Mouse (Mus musculus): ENCODE measurements at regions not wholly inside any gene's neighbourhood (a gene's known extent, or its start where the extent isn't known, plus 50 kb on each side); places are given as distances from the start of the nearest gene placed in this dataset.

GRCm38 (mm10) chr10:51792030-51792429 is 114.5 kb downstream of the Rfx6 start:
- no peaks in the 10 kb centered on the region for H3K4me1 ChIP-seq (replicated peaks; ENCODE audit: control insufficient read depth, insufficient read depth, low read length)
- no peaks in the 10 kb centered on the region for H3K27me3 ChIP-seq (ENCODE audit: control insufficient read depth, insufficient read depth, low read length)
- H3K4me2 ChIP-seq (ENCODE audit: low read depth, low read length, severe bottlenecking), result no peak overlapping the region
- no peak overlapping the region for H3K9ac ChIP-seq (ENCODE audit: low read length)
- ATAC-seq (replicated peaks; ENCODE audit: low FRiP score) (no peak), DNase-seq (ENCODE audit: low spot score) (no peak)
- no peak overlapping the region for H3K27ac ChIP-seq (ENCODE audit: low read depth, low read length)
- no peak overlapping the region for H3K4me3 ChIP-seq (ENCODE audit: low read depth, low read length)
- H3K36me3 ChIP-seq (ENCODE audit: control insufficient read depth, insufficient read depth, low read length), result no peaks in the 10 kb centered on the region
- H3K9me3 ChIP-seq (ENCODE audit: control insufficient read depth, low read length), result no peaks in the 10 kb centered on the region
- WGBS, result 0% methylated on average over 1 of the region's 1 CpGs

GRCm38 (mm10) chr10:51793876-51794275 is 116.3 kb downstream of the Rfx6 start:
- Histone ChIP-seq H3K27ac (ENCODE audit: low read depth, low read length) (no peak overlapping the region), H3K27me3 (ENCODE audit: control insufficient read depth, insufficient read depth, low read length) (no peaks in the 10 kb centered on the region), H3K4me2 (ENCODE audit: low read depth, low read length, severe bottlenecking) (no peak overlapping the region), H3K9ac (ENCODE audit: low read length) (no peak overlapping the region), H3K36me3 (ENCODE audit: control insufficient read depth, insufficient read depth, low read length) (no peaks in the 10 kb centered on the region), H3K9me3 (ENCODE audit: control insufficient read depth, low read length) (no peaks in the 10 kb centered on the region), H3K4me1 (replicated peaks; ENCODE audit: control insufficient read depth, insufficient read depth, low read length) (no peaks in the 10 kb centered on the region), H3K4me3 (ENCODE audit: low read depth, low read length) (no peak overlapping the region)
- DNase-seq (ENCODE audit: low spot score) (peak; percentile 45), ATAC-seq (replicated peaks; ENCODE audit: low FRiP score) (no peak)
- WGBS, result 93% methylated on average over 7 of the region's 7 CpGs

DNA sequence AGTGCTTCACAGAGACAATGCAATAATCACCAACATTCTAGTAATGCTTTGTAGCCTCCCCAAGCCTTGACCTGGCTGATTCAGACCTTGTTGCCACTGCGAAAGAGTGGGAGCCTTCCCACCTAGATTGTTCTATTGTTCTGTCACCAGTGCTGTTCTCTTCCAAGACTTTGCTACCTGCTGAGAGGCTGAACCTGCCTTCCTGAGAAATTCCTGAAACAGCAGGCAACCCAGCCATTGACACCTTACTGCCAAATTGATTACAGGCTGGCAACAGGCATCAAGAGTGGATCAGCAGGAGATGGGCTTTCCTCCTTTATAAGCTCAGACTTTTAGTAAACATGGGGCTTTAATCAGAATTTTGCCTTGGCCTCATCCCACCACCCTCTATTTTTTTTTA is 139.1 kb downstream of the Rfx6 start:
- 29% methylated on average over 1 of the region's 1 CpGs for WGBS

DNA sequence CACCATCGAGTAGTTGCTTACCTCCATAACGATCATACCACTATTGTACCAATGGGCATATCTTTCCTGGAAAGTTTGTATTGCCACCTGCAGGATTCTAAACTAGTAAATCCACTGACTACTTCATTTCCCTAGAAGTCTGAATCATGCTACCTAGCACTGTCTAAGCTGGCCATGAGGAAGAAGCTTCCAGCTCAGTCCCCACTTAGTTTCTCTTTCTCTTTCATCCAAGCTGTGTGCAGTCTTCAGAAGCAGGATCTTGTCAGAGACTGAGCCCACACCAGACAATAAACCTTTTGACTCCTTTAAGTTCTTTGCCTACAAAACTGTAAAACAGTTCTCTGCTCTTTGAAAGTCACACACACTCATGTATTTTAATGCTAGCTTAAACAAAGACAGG is 146.3 kb downstream of the Rfx6 start:
- Histone ChIP-seq H3K4me2 (ENCODE audit: low read depth, low read length, severe bottlenecking) (no peak overlapping the region), H3K4me1 (replicated peaks; ENCODE audit: control insufficient read depth, insufficient read depth, low read length) (peaks cover 1% of the 10 kb centered on the region; the same call in 1 of the 2 replicates), H3K9me3 (ENCODE audit: control insufficient read depth, low read length) (no peaks in the 10 kb centered on the region; the same call in 1 of the 2 replicates), H3K4me3 (ENCODE audit: low read depth, low read length) (no peak overlapping the region), H3K36me3 (ENCODE audit: control insufficient read depth, insufficient read depth, low read length) (no peaks in the 10 kb centered on the region), H3K9ac (ENCODE audit: low read length) (no peak overlapping the region), H3K27me3 (ENCODE audit: control insufficient read depth, insufficient read depth, low read length) (no peaks in the 10 kb centered on the region; the same call in 1 of the 2 replicates), H3K27ac (ENCODE audit: low read depth, low read length) (no peak overlapping the region)
- ATAC-seq (replicated peaks; ENCODE audit: low FRiP score), result no peak
- 93% methylated on average over 2 of the region's 2 CpGs for WGBS
- no peak for DNase-seq (ENCODE audit: low spot score)

More for the DNA sequence above, 139.1 kb downstream of the Rfx6 start:
- Histone ChIP-seq H3K4me3 (ENCODE audit: low read depth, low read length) (no peak overlapping the region), H3K4me2 (ENCODE audit: low read depth, low read length, severe bottlenecking) (no peak overlapping the region), H3K4me1 (replicated peaks; ENCODE audit: control insufficient read depth, insufficient read depth, low read length) (no peaks in the 10 kb centered on the region), H3K27ac (ENCODE audit: low read depth, low read length) (no peak overlapping the region), H3K9ac (ENCODE audit: low read length) (no peak overlapping the region), H3K27me3 (ENCODE audit: control insufficient read depth, insufficient read depth, low read length) (no peaks in the 10 kb centered on the region), H3K9me3 (ENCODE audit: control insufficient read depth, low read length) (no peaks in the 10 kb centered on the region), H3K36me3 (ENCODE audit: control insufficient read depth, insufficient read depth, low read length) (no peaks in the 10 kb centered on the region)
- ATAC-seq (replicated peaks; ENCODE audit: low FRiP score), result no peak
- DNase-seq (ENCODE audit: low spot score), result no peak

- peaks cover 1% of the 10 kb centered on the region; the same call in 1 of the 2 replicates for H3K4me1 ChIP-seq (replicated peaks; ENCODE audit: control insufficient read depth, insufficient read depth, low read length)
- H3K27ac ChIP-seq (ENCODE audit: low read depth, low read length), result no peak overlapping the region
- H3K4me2 ChIP-seq (ENCODE audit: low read depth, low read length, severe bottlenecking), result no peak overlapping the region
- ATAC-seq (replicated peaks; ENCODE audit: low FRiP score) (peak; percentile 70), DNase-seq (ENCODE audit: low spot score) (no peak)
- H3K36me3 ChIP-seq (ENCODE audit: control insufficient read depth, insufficient read depth, low read length), result no peaks in the 10 kb centered on the region
- H3K9ac ChIP-seq (ENCODE audit: low read length), result no peak overlapping the region
- no peaks in the 10 kb centered on the region; the same call in 1 of the 2 replicates for H3K9me3 ChIP-seq (ENCODE audit: control insufficient read depth, low read length)
- 25% methylated on average over 6 of the region's 6 CpGs for WGBS
- no peaks in the 10 kb centered on the region; the same call in 1 of the 2 replicates for H3K27me3 ChIP-seq (ENCODE audit: control insufficient read depth, insufficient read depth, low read length)
- no peak overlapping the region for H3K4me3 ChIP-seq (ENCODE audit: low read depth, low read length)
Measured at GRCm38 (mm10) chr10:51826431-51826964, 148.9 kb downstream of the Rfx6 start.

DNA sequence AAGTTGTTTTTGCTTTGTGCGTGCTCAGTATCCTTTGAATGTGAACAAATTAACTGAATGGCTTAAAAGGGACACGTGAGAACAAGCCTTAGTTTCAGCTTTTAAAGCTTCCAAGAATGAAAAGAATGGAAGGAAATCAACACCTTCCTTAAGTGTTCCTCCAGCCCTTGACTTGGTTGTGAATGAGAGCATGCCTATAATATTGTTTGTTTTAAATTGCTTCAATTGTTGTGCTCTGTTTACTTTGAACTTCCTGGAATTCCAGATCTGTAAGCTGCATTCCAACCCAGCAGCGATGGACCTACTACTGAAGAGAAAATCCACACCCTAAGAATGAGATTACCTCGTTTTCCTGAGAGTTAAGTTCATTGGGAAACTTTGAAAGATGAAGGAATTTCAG is 154.9 kb downstream of the Rfx6 start:
- WGBS, result 56% methylated on average over 4 of the region's 4 CpGs
- no peak for ATAC-seq (replicated peaks; ENCODE audit: low FRiP score)

GRCm38 (mm10) chr10:51843099-51843498 is 165.5 kb downstream of the Rfx6 start:
- no peak for DNase-seq (ENCODE audit: low spot score)
- Histone ChIP-seq H3K4me2 (ENCODE audit: low read depth, low read length, severe bottlenecking) (no peak overlapping the region), H3K27me3 (ENCODE audit: control insufficient read depth, insufficient read depth, low read length) (no peaks in the 10 kb centered on the region), H3K4me1 (replicated peaks; ENCODE audit: control insufficient read depth, insufficient read depth, low read length) (no peaks in the 10 kb centered on the region), H3K4me3 (ENCODE audit: low read depth, low read length) (no peak overlapping the region), H3K9ac (ENCODE audit: low read length) (no peak overlapping the region), H3K36me3 (ENCODE audit: control insufficient read depth, insufficient read depth, low read length) (no peaks in the 10 kb centered on the region), H3K9me3 (ENCODE audit: control insufficient read depth, low read length) (no peaks in the 10 kb centered on the region), H3K27ac (ENCODE audit: low read depth, low read length) (no peak overlapping the region)
- WGBS, result 86% methylated on average over 1 of the region's 1 CpGs
- no peak for ATAC-seq (replicated peaks; ENCODE audit: low FRiP score)

More for the DNA sequence above, 154.9 kb downstream of the Rfx6 start:
- Histone ChIP-seq H3K27me3 (ENCODE audit: control insufficient read depth, insufficient read depth, low read length) (no peaks in the 10 kb centered on the region; the same call in 1 of the 2 replicates), H3K27ac (ENCODE audit: low read depth, low read length) (no peak overlapping the region), H3K4me1 (replicated peaks; ENCODE audit: control insufficient read depth, insufficient read depth, low read length) (no peaks in the 10 kb centered on the region), H3K9me3 (ENCODE audit: control insufficient read depth, low read length) (no peaks in the 10 kb centered on the region), H3K9ac (ENCODE audit: low read length) (no peak overlapping the region), H3K4me2 (ENCODE audit: low read depth, low read length, severe bottlenecking) (no peak overlapping the region), H3K36me3 (ENCODE audit: control insufficient read depth, insufficient read depth, low read length) (no peaks in the 10 kb centered on the region), H3K4me3 (ENCODE audit: low read depth, low read length) (no peak overlapping the region)
- no peak for DNase-seq (ENCODE audit: low spot score)

DNA sequence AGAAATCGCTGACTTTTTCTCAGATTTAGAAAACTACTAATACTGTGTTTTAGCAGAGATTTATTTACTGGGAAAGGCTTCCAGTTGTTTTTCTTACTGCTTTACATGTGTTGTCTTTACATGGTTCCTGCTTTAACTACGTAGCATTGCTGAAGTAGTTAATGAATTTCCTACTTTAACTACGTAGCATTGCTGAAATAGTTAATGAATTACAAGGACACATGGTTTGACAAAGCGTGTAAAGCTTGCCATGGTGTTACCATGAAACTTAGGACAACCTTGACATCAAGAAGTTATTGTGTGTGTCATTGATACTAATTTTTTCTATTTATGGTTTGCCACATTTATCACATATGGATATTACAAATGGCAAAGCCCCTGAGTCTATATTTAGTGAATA is 168.7 kb downstream of the Rfx6 start:
- Histone ChIP-seq H3K27ac (ENCODE audit: low read depth, low read length) (no peak overlapping the region), H3K9me3 (ENCODE audit: control insufficient read depth, low read length) (no peaks in the 10 kb centered on the region), H3K4me1 (replicated peaks; ENCODE audit: control insufficient read depth, insufficient read depth, low read length) (no peaks in the 10 kb centered on the region), H3K4me3 (ENCODE audit: low read depth, low read length) (no peak overlapping the region), H3K9ac (ENCODE audit: low read length) (no peak overlapping the region), H3K4me2 (ENCODE audit: low read depth, low read length, severe bottlenecking) (no peak overlapping the region), H3K27me3 (ENCODE audit: control insufficient read depth, insufficient read depth, low read length) (no peaks in the 10 kb centered on the region), H3K36me3 (ENCODE audit: control insufficient read depth, insufficient read depth, low read length) (no peaks in the 10 kb centered on the region)
- ATAC-seq (replicated peaks; ENCODE audit: low FRiP score) (no peak), DNase-seq (ENCODE audit: low spot score) (no peak)
- 84% methylated on average over 4 of the region's 4 CpGs for WGBS

DNA sequence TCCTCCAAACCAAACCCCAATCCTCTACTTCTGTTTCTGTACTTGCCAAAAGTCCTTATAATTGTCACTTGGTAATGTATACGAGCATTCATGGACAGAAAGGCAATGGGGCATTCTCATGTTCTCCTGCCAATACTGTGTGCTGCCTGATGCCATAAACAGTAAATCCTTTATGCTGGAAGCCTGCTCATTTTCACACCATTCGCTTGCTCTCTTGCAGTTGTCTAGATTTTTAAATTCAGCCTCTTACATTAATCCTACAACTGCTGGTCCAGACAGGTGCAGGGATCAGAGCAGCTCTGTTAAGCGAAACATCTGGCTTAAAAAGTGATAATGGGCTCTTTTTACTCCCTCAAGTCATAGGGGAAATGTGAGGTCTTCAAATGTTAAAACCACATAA is 152.9 kb upstream of the Vgll2 start:
- H3K4me2 ChIP-seq (ENCODE audit: low read depth, low read length, severe bottlenecking), result no peak overlapping the region
- H3K9ac ChIP-seq (ENCODE audit: low read length), result no peak overlapping the region
- H3K4me3 ChIP-seq (ENCODE audit: low read depth, low read length), result no peak overlapping the region
- H3K4me1 ChIP-seq (replicated peaks; ENCODE audit: control insufficient read depth, insufficient read depth, low read length), result no peaks in the 10 kb centered on the region
- no peak overlapping the region for H3K27ac ChIP-seq (ENCODE audit: low read depth, low read length)
- H3K9me3 ChIP-seq (ENCODE audit: control insufficient read depth, low read length), result no peaks in the 10 kb centered on the region
- DNase-seq (ENCODE audit: low spot score) (no peak), ATAC-seq (replicated peaks; ENCODE audit: low FRiP score) (no peak)
- WGBS, result 76% methylated on average over 3 of the region's 3 CpGs
- no peaks in the 10 kb centered on the region for H3K27me3 ChIP-seq (ENCODE audit: control insufficient read depth, insufficient read depth, low read length)
- no peaks in the 10 kb centered on the region for H3K36me3 ChIP-seq (ENCODE audit: control insufficient read depth, insufficient read depth, low read length)
